Mouse (Mus musculus) liver, embryonic 15.5 days (tissue): ENCODE results near the gene Angptl2. TPM values are rescaled to one million over a fixed set of nuclear protein-coding genes. Genes with fewer than 3 reads are reported as not detected.

ENCODE experiments used
- ATAC-seq: fragments of 200-750 bp; cut with Nextera tagmentation; 2 replicates; pipeline ENCODE4 v1.8.0; 2017; ENCODE audit warnings: moderate number of reproducible peaks, mild to moderate bottlenecking, moderate library complexity; ENCODE audit not compliant: insufficient read depth
- H3K27ac ChIP-seq: fragments of 300-500 bp; sonication (generic); replicated peaks from 2 replicates; pipeline ENCODE4 v1.5.1; 2015; ENCODE audit warnings: mild to moderate bottlenecking, inconsistent platforms
- H3K27me3 ChIP-seq: fragments of 300-500 bp; sonication (generic); 2 replicates; pipeline ENCODE4 v1.6.1; 2015; ENCODE audit warnings: mild to moderate bottlenecking, inconsistent platforms
- H3K36me3 ChIP-seq: fragments of 300-500 bp; sonication (generic); replicated peaks from 2 replicates; pipeline ENCODE4 v1.6.1; 2015; ENCODE audit warnings: moderate library complexity, mild to moderate bottlenecking, inconsistent platforms
- H3K4me1 ChIP-seq: fragments of 300-500 bp; sonication (generic); replicated peaks from 2 replicates; pipeline ENCODE4 v1.6.1; 2015; ENCODE audit warnings: inconsistent platforms
- H3K4me2 ChIP-seq: fragments of 300-500 bp; sonication (generic); 2 replicates; pipeline ENCODE4 v1.6.1; 2015; ENCODE audit warnings: moderate library complexity, mild to moderate bottlenecking, inconsistent platforms
- H3K4me3 ChIP-seq: fragments of 300-500 bp; sonication (generic); replicated peaks from 2 replicates; pipeline ENCODE4 v1.5.1; 2015; ENCODE audit warnings: mild to moderate bottlenecking, inconsistent platforms
- H3K9ac ChIP-seq: fragments of 300-500 bp; sonication (generic); 2 replicates; pipeline ENCODE4 v1.6.1; 2015; ENCODE audit warnings: moderate library complexity, mild to moderate bottlenecking, inconsistent platforms
- H3K9me3 ChIP-seq: fragments of 300-500 bp; sonication (generic); replicated peaks from 2 replicates; pipeline ENCODE4 v1.6.1; 2016; ENCODE audit warnings: inconsistent platforms
- WGBS: fragments of 180-500 bp; shearing (Covaris S2); methylation state at CpG from one replicate; pipeline ENCODE4 v1.1.7; 2015; ENCODE audit warnings: mixed read lengths; ENCODE audit not compliant: insufficient replicate concordance; 5-methylcytosine and 5-hydroxymethylcytosine counted together
- polyA plus RNA-seq: library from polyadenylated mRNA; unstranded; fragments of >200 nt; fragmentation: Nextera tagmentation; extraction: Ambion mirVana; gene quantifications from 2 replicates; pipeline ENCODE4 v1.2.1, GENCODE M21; 2015

The Angptl2 gene
- polyA plus RNA-seq = 3.3 and 4.1 TPM in 2 replicates

GRCm38 (mm10) chr2:33215700-33216509, at the start of gene Angptl2:
TSS of gene Angptl2 (plus strand) at chr2:33216069.
- Histone ChIP-seq H3K27me3 (0 out of 2 replicates have a peak, but pooled peaks cover 4% of the 10 kb centered on the region), H3K36me3 (no peaks in the 10 kb centered on the region), H3K9me3 (no peaks in the 10 kb centered on the region), H3K4me2 (peak within 1 kb of the TSS; percentile 45), H3K4me1 (peaks cover 28% of the 10 kb centered on the region), H3K4me3 (peak within 1 kb of the TSS; percentile 39), H3K9ac (no peak within 1 kb of the TSS), H3K27ac (peak within 1 kb of the TSS; percentile 14; the same call in 1 of the 2 replicates)
- WGBS = 3% methylated on average over 22 of the region's 22 CpGs
- peak; percentile 71 for ATAC-seq

DNA sequence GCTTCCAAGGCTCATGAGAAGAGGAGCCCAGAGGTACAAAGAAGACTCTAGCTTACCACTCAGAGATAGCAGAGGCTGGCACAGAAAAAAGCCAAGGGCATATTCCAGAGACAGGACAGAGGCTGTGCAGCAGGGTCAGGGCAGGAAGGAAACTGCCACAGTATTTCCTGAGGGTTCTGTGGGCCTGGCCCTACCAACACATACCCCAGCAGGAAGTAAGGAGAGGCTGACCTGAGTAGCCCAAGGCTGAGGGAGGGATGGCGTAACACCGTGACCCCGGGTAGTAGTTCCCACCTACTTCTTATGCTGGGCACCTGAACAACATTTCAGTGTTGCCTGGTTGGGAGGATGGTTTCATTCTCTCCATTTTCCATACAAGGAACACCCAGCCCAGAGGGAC, 48.8 kb upstream of the Angptl2 start:
- no peaks in the 10 kb centered on the region for H3K27me3 ChIP-seq
- no peak overlapping the region for H3K27ac ChIP-seq
- no peak for ATAC-seq
- H3K9ac ChIP-seq = no peak overlapping the region
- no peaks in the 10 kb centered on the region for H3K36me3 ChIP-seq
- H3K4me1 ChIP-seq = no peaks in the 10 kb centered on the region; the same call in 1 of the 2 replicates
- WGBS = 55% methylated on average over 3 of the region's 3 CpGs
- H3K9me3 ChIP-seq = no peaks in the 10 kb centered on the region
- H3K4me2 ChIP-seq = no peak overlapping the region
- H3K4me3 ChIP-seq = no peak overlapping the region

GRCm38 (mm10) chr2:33169445-33169844, 46.4 kb upstream of the Angptl2 start:
- H3K36me3 ChIP-seq = no peaks in the 10 kb centered on the region
- H3K4me1 ChIP-seq = no peaks in the 10 kb centered on the region; the same call in 1 of the 2 replicates
- H3K9ac ChIP-seq = no peak overlapping the region
- H3K9me3 ChIP-seq = no peaks in the 10 kb centered on the region
- no peaks in the 10 kb centered on the region for H3K27me3 ChIP-seq
- 67% methylated on average over 6 of the region's 6 CpGs for WGBS
- H3K4me3 ChIP-seq = no peak overlapping the region
- no peak overlapping the region for H3K4me2 ChIP-seq
- no peak overlapping the region for H3K27ac ChIP-seq
- ATAC-seq = no peak

GRCm38 (mm10) chr2:33170777-33171565, 44.9 kb upstream of the Angptl2 start:
- Histone ChIP-seq H3K9me3 (no peaks in the 10 kb centered on the region), H3K27me3 (no peaks in the 10 kb centered on the region), H3K4me2 (no peak overlapping the region), H3K4me3 (no peak overlapping the region), H3K9ac (no peak overlapping the region), H3K36me3 (no peaks in the 10 kb centered on the region), H3K4me1 (no peaks in the 10 kb centered on the region), H3K27ac (no peak overlapping the region)
- WGBS = 63% methylated on average over 10 of the region's 10 CpGs
- no peak for ATAC-seq

- Histone ChIP-seq H3K4me1 (peaks cover 8% of the 10 kb centered on the region), H3K4me2 (no peak overlapping the region), H3K27me3 (no peaks in the 10 kb centered on the region), H3K4me3 (no peak overlapping the region), H3K36me3 (no peaks in the 10 kb centered on the region), H3K9ac (no peak overlapping the region), H3K9me3 (no peaks in the 10 kb centered on the region), H3K27ac (no peak overlapping the region)
- 35% methylated on average over 10 of the region's 10 CpGs for WGBS
- ATAC-seq = no peak
Observed at GRCm38 (mm10) chr2:33173126-33173525, 42.7 kb upstream of the Angptl2 start.

- H3K36me3 ChIP-seq = no peaks in the 10 kb centered on the region
- H3K4me3 ChIP-seq = no peak overlapping the region
- H3K9me3 ChIP-seq = no peaks in the 10 kb centered on the region
- H3K27ac ChIP-seq = no peak overlapping the region
- no peaks in the 10 kb centered on the region for H3K27me3 ChIP-seq
- no peak for ATAC-seq
- 80% methylated on average over 7 of the region's 7 CpGs for WGBS
- no peak overlapping the region for H3K9ac ChIP-seq
- H3K4me2 ChIP-seq = no peak overlapping the region
- peaks cover 12% of the 10 kb centered on the region for H3K4me1 ChIP-seq
Observed at GRCm38 (mm10) chr2:33173686-33174085, 42.2 kb upstream of the Angptl2 start.

DNA sequence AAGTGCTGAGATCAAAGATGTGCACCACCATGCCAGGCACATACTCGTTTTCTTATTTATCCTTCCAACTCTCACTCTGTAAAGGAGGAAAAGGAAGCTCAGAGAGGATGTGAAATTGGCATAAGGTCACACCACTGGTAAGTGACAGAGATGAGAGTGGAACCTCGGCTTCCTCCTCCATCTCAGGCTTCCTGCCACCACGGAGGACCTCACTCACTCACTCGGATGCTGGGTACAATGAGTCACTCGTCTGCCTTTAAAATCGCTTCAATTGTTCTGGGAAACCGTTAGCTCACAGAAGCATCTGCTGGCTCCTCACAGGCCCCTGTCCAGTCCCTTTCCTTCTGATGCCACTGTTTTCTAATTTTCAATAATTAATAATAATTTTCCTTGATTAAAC, 39.4 kb upstream of the Angptl2 start:
- Histone ChIP-seq H3K27me3 (no peaks in the 10 kb centered on the region), H3K4me3 (no peak overlapping the region), H3K9me3 (no peaks in the 10 kb centered on the region), H3K27ac (no peak overlapping the region), H3K9ac (no peak overlapping the region), H3K36me3 (no peaks in the 10 kb centered on the region), H3K4me2 (no peak overlapping the region), H3K4me1 (peaks cover 12% of the 10 kb centered on the region)
- ATAC-seq = no peak
- WGBS = 16% methylated on average over 7 of the region's 7 CpGs

DNA sequence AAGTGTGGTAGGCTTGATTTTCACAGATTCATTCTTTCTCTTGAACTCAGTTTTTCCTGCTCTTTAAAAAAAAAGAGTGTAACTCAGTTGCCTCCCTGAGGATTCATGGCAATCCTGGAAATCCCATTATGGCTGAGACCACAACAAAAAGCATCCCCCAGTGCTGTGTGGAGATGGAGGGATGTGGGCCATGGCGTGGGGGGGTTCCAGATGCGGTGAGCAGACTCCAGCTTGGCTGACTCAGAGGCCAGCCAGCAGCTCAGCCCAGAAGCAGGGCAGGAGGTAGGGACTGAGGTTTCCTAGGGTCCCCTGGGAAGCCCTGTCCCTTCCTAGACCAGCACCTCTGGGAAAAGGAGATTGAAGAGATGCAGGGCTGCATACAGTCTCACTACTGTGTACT, 38.9 kb upstream of the Angptl2 start:
- Histone ChIP-seq H3K9me3 (no peaks in the 10 kb centered on the region), H3K9ac (no peak overlapping the region), H3K27ac (no peak overlapping the region), H3K4me3 (no peak overlapping the region), H3K4me1 (peaks cover 12% of the 10 kb centered on the region), H3K36me3 (no peaks in the 10 kb centered on the region), H3K27me3 (no peaks in the 10 kb centered on the region), H3K4me2 (no peak overlapping the region)
- 76% methylated on average over 2 of the region's 2 CpGs for WGBS
- no peak for ATAC-seq

GRCm38 (mm10) chr2:33177443-33178242, 38.2 kb upstream of the Angptl2 start:
- peak; percentile 18; the same call in 1 of the 2 replicates for ATAC-seq
- no peak overlapping the region for H3K4me2 ChIP-seq
- no peaks in the 10 kb centered on the region for H3K27me3 ChIP-seq
- H3K4me3 ChIP-seq = no peak overlapping the region
- H3K36me3 ChIP-seq = no peaks in the 10 kb centered on the region
- no peak overlapping the region for H3K9ac ChIP-seq
- H3K4me1 ChIP-seq = peaks cover 12% of the 10 kb centered on the region
- no peak overlapping the region for H3K27ac ChIP-seq
- H3K9me3 ChIP-seq = no peaks in the 10 kb centered on the region
- WGBS = 64% methylated on average over 12 of the region's 12 CpGs

GRCm38 (mm10) chr2:33178243-33178932, 37.5 kb upstream of the Angptl2 start:
- no peak overlapping the region; the same call in 1 of the 2 replicates for H3K27ac ChIP-seq
- H3K4me2 ChIP-seq = no peak overlapping the region
- no peaks in the 10 kb centered on the region for H3K36me3 ChIP-seq
- peaks cover 12% of the 10 kb centered on the region for H3K4me1 ChIP-seq
- 71% methylated on average over 11 of the region's 11 CpGs for WGBS
- H3K9me3 ChIP-seq = no peaks in the 10 kb centered on the region
- no peak for ATAC-seq
- H3K27me3 ChIP-seq = no peaks in the 10 kb centered on the region
- H3K4me3 ChIP-seq = no peak overlapping the region
- H3K9ac ChIP-seq = no peak overlapping the region
